ENCODE assay signal across 8 mouse cellular contexts in the genomic region with DNA sequence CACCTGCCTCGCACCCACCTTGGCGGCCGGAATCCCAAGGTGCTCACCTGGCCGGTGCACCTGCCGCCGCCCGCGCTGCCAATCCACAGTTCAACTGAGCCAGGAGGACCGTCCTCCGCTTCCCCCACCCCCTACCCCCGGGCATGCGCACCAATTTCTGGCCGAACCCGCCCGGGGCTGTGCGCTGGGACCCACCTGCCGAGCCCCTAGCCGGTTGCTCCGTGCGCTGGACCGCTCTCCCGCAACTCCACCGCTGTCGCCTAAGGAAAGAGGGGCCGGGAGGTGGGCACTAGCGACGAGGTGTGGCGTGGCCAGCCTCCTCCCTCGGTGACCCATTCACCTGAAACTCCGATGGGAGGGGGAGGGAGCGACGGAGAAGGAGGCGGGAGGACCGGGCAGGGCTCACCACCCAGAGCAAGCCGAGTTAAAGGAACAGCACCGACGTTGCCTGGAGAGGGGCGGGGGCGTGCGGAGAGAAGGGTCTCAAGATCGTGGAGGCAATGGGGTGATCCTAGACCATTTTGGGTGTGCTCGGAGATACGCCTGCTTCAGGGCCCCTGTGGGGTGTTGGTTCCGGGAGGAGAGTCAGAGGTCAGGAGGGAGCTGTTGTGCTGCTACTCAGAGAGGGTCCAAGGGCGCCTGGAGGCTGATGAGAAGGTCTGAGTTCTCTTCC. TPM values are rescaled to one million over a fixed set of nuclear protein-coding genes. Genes with fewer than 3 reads are reported as not detected.
DNase-seq lines count a peak whose midpoint lies in the region; ATAC-seq and TF ChIP-seq lines count a peak whose summit lies in the region.

A gene (minus strand): TSS at position 350 of the 673 bp plus-strand sequence.

- H3K27me3 ChIP-seq in ES-Bruce4 (ENCODE audit: control insufficient read depth, insufficient read depth, low read length, poor library complexity, severe bottlenecking): no peaks in the 10 kb centered on the region
- H3K27me3 ChIP-seq in forebrain, embryonic 14.5 days (replicated peaks; ENCODE audit: control insufficient read depth, insufficient read depth, low read length): peaks cover 39% of the 10 kb centered on the region
- H3K27me3 ChIP-seq in stomach, embryonic 14.5 days (ENCODE audit: control insufficient read depth, insufficient read depth, low read length): peaks cover 24% of the 10 kb centered on the region

- peak within 1 kb of the TSS; percentile 77 for H3K9ac ChIP-seq in ES-Bruce4 (ENCODE audit: low read depth, poor library complexity, severe bottlenecking)
- peak within 1 kb of the TSS; percentile 55 for H3K9ac ChIP-seq in forebrain, embryonic 14.5 days (ENCODE audit: low read length)
- peak within 1 kb of the TSS; percentile 57 for H3K9ac ChIP-seq in stomach, embryonic 14.5 days (replicated peaks; ENCODE audit: low read depth, low read length)

- intact Hi-C loops in left cerebral cortex, postnatal 36 days (cut with DNase I): no loop called here

- DNase-seq in forebrain, embryonic 14.5 days (ENCODE audit: low spot score): peak; percentile 36
- peak; percentile 21 to 30 for DNase-seq in left cerebral cortex, postnatal 36 days (ENCODE audit: low spot score in 2 of 2)
- DNase-seq in mesoderm, embryonic 11.5 days (ENCODE audit: low read depth, low spot score): peak; percentile 14
- no peak for DNase-seq in adipocyte (ENCODE audit: low spot score)

- TF ChIP-seq POLR2A in ES-Bruce4 (IDR thresholded peaks at IDR 0.05; ENCODE audit: insufficient read depth, low read length): no peak

- no peak for TF ChIP-seq EP300 in ES-Bruce4 (IDR thresholded peaks at IDR 0.05; ENCODE audit: insufficient read depth, low read depth, low read length)

- H3K9me3 ChIP-seq in ES-Bruce4 (replicated peaks; ENCODE audit: control insufficient read depth, insufficient read depth, low read length, poor library complexity, severe bottlenecking): no peaks in the 10 kb centered on the region
- H3K9me3 ChIP-seq in forebrain, embryonic 14.5 days (replicated peaks; ENCODE audit: control insufficient read depth, low read length): no peaks in the 10 kb centered on the region
- H3K9me3 ChIP-seq in stomach, embryonic 14.5 days (ENCODE audit: control insufficient read depth, low read depth, low read length): no peaks in the 10 kb centered on the region

- H3K27ac ChIP-seq in ES-Bruce4 (ENCODE audit: insufficient read depth, low read length): no peak within 1 kb of the TSS
- H3K27ac ChIP-seq in brown adipose tissue, adult 24 weeks (replicated peaks; ENCODE audit: low read depth, low read length): no peak within 1 kb of the TSS
- H3K27ac ChIP-seq in forebrain, embryonic 14.5 days (ENCODE audit: low read depth, low read length): no peak within 1 kb of the TSS
- H3K27ac ChIP-seq in stomach, embryonic 14.5 days (ENCODE audit: low read length): peak within 1 kb of the TSS; percentile 80

- under 1% methylated on average over 44 of the region's 45 CpGs for WGBS in forebrain, embryonic 14.5 days
- under 1% methylated on average over 45 of the region's 45 CpGs for WGBS in stomach, embryonic 14.5 days

- no peaks in the 10 kb centered on the region for H3K36me3 ChIP-seq in ES-Bruce4 (ENCODE audit: control insufficient read depth, insufficient read depth, low read length, poor library complexity, severe bottlenecking)
- H3K36me3 ChIP-seq in forebrain, embryonic 14.5 days (ENCODE audit: control insufficient read depth, insufficient read depth, low read length): no peaks in the 10 kb centered on the region
- H3K36me3 ChIP-seq in stomach, embryonic 14.5 days (ENCODE audit: control insufficient read depth, insufficient read depth, low read length): no peaks in the 10 kb centered on the region

- no peak for TF ChIP-seq CTCF in ES-Bruce4 (IDR thresholded peaks at IDR 0.05; ENCODE audit: low read depth, low read length)

- peak; percentile 71 for ATAC-seq in forebrain, embryonic 14.5 days
- peak; percentile 38 for ATAC-seq in inflammation-experienced regulatory T-cells, adult 6 months
- peak; percentile 88 for ATAC-seq in stomach, embryonic 14.5 days (ENCODE audit: insufficient number of reproducible peaks, insufficient read depth, low FRiP score, low read depth)

- H3K4me1 ChIP-seq in ES-Bruce4 (ENCODE audit: control insufficient read depth, insufficient read depth, low read length): no peaks in the 10 kb centered on the region
- peaks cover 8% of the 10 kb centered on the region; the same call in 1 of the 2 replicates for H3K4me1 ChIP-seq in brown adipose tissue, adult 24 weeks (ENCODE audit: control insufficient read depth, insufficient read depth, insufficient read length, low read length)
- H3K4me1 ChIP-seq in forebrain, embryonic 14.5 days (ENCODE audit: control insufficient read depth, insufficient read depth, low read length): no peaks in the 10 kb centered on the region
- no peaks in the 10 kb centered on the region; the same call in 1 of the 2 replicates for H3K4me1 ChIP-seq in stomach, embryonic 14.5 days (ENCODE audit: control insufficient read depth, insufficient read depth, low read length)

- H3K4me3 ChIP-seq in ES-Bruce4 (ENCODE audit: low read depth, low read length): peak within 1 kb of the TSS; percentile 74
- H3K4me3 ChIP-seq in brown adipose tissue, adult 24 weeks (ENCODE audit: insufficient read depth, low read depth, low read length): peak within 1 kb of the TSS; percentile 58
- H3K4me3 ChIP-seq in forebrain, embryonic 14.5 days (ENCODE audit: low read depth, low read length): peak within 1 kb of the TSS; percentile 54
- peak within 1 kb of the TSS; percentile 66 for H3K4me3 ChIP-seq in stomach, embryonic 14.5 days (ENCODE audit: low read depth, low read length)

- peak within 1 kb of the TSS; percentile 97 for H3K4me2 ChIP-seq in forebrain, embryonic 14.5 days (ENCODE audit: low read length)
- peak within 1 kb of the TSS; percentile 93 for H3K4me2 ChIP-seq in stomach, embryonic 14.5 days (replicated peaks; ENCODE audit: low read depth, low read length)

RNA-seq across cellular contexts. Expression of the gene that starts here (rescaled TPM):
- 14.6 and 15.8 TPM in 2 replicates for polyA plus RNA-seq in ES-Bruce4 (2011; ENCODE audit: insufficient read depth, insufficient read length, low read depth, missing spikeins)
- polyA plus RNA-seq in brown adipose tissue, adult 24 weeks (2012; ENCODE audit: insufficient read depth, insufficient read length, missing spikeins): not detected in 2 replicates
- polyA plus RNA-seq in forebrain, embryonic 14.5 days (2014; fragmentation: Nextera tagmentation; extraction: Ambion mirVana): 5.6 and 10.5 TPM in 2 replicates
- polyA plus RNA-seq in inflammation-experienced regulatory T-cells, adult 6 months (2017; shearing (Covaris generic)): under 1 TPM in 2 of 3 experiments, not detected in 1; 0.57 to 0.66 TPM
- 1 to 10 TPM; 8.2 to 8.5 TPM for total RNA-seq in left cerebral cortex, postnatal 36 days (2021)
- polyA plus RNA-seq in stomach, embryonic 14.5 days (2014; fragmentation: Nextera tagmentation; extraction: Ambion mirVana): 54.5 and 57.9 TPM in 2 replicates

Comparison
In these comparisons a context has a peak if more than half of its experiments do, and no peak if none do; other contexts are left out.
1. Peak in ATAC-seq in inflammation-experienced regulatory T-cells, adult 6 months; RNA of the gene not detected or under 1 TPM.
2. ATAC-seq: peak in every context shown above with its lines; median percentile 88 in stomach, embryonic 14.5 days; 71 in forebrain, embryonic 14.5 days; 38 in inflammation-experienced regulatory T-cells, adult 6 months.